Mouse (Mus musculus): ENCODE data around the gene Mgat4e. TPM values are rescaled to one million over a fixed set of nuclear protein-coding genes. Genes with fewer than 3 reads are reported as not detected.
"Not testable (repeated sequence)": the region's sequence is repeated elsewhere in the genome, so short reads cannot be mapped to it uniquely, and the experiment has no call there.

Mgat4e gene
- polyA plus RNA-seq, 1 experiment from 2014 or later = not detected

GRCm38 (mm10) chr1:134520001-134520721 lies 29.3 kb downstream of the Mgat4e start:
- Histone ChIP-seq H3K4me3 (replicated peaks) (no peak overlapping the region), H3K36me3 (no peaks in the 10 kb centered on the region), H3K9ac (no peak overlapping the region), H3K9me3 (no peaks in the 10 kb centered on the region), H3K4me2 (replicated peaks) (no peak overlapping the region), H3K4me1 (replicated peaks) (0 out of 2 replicates have a peak, but pooled peaks cover 5% of the 10 kb centered on the region), H3K27ac (no peak overlapping the region), H3K27me3 (replicated peaks) (no peaks in the 10 kb centered on the region)
- WGBS = 70% methylated on average over 8 of the region's 8 CpGs
- ATAC-seq = no peak

GRCm38 (mm10) chr1:134519201-134519600 lies 30.3 kb downstream of the Mgat4e start:
- not testable (repeated sequence) for H3K4me1 ChIP-seq (replicated peaks); H3K9ac ChIP-seq; H3K4me2 ChIP-seq (replicated peaks); H3K9me3 ChIP-seq; H3K27me3 ChIP-seq (replicated peaks); H3K4me3 ChIP-seq (replicated peaks); ATAC-seq; H3K27ac ChIP-seq; H3K36me3 ChIP-seq
- WGBS = 93% methylated on average over 5 of the region's 5 CpGs

GRCm38 (mm10) chr1:134518677-134519076 lies 30.8 kb downstream of the Mgat4e start:
- WGBS = 8% methylated on average over 7 of the region's 7 CpGs
- Histone ChIP-seq H3K36me3 (no peaks in the 10 kb centered on the region), H3K4me1 (replicated peaks) (0 out of 2 replicates have a peak, but pooled peaks cover 6% of the 10 kb centered on the region), H3K9ac (no peak overlapping the region), H3K27me3 (replicated peaks) (no peaks in the 10 kb centered on the region), H3K4me2 (replicated peaks) (no peak overlapping the region), H3K4me3 (replicated peaks) (no peak overlapping the region), H3K27ac (no peak overlapping the region), H3K9me3 (no peaks in the 10 kb centered on the region)
- ATAC-seq = peak; percentile 76

GRCm38 (mm10) chr1:134517841-134518240 lies 31.6 kb downstream of the Mgat4e start:
- not testable (repeated sequence) for H3K27me3 ChIP-seq (replicated peaks); H3K4me3 ChIP-seq (replicated peaks); ATAC-seq; H3K4me2 ChIP-seq (replicated peaks); H3K9ac ChIP-seq; H3K36me3 ChIP-seq; H3K27ac ChIP-seq; H3K9me3 ChIP-seq
- H3K4me1 ChIP-seq (replicated peaks) = peaks cover 12% of the 10 kb centered on the region; the same call in 1 of the 2 replicates
- WGBS = 95% methylated on average over 14 of the region's 14 CpGs

- ATAC-seq = 0 out of 2 replicates have a peak, but pooled peaks have one; percentile 14
- H3K4me2 ChIP-seq (replicated peaks) = 0 out of 2 replicates have a peak overlapping the region, but pooled peaks have one; percentile 0
- peaks cover 12% of the 10 kb centered on the region; the same call in 1 of the 2 replicates for H3K4me1 ChIP-seq (replicated peaks)
- no peaks in the 10 kb centered on the region for H3K27me3 ChIP-seq (replicated peaks)
- no peak overlapping the region for H3K4me3 ChIP-seq (replicated peaks)
- WGBS = 22% methylated on average over 4 of the region's 4 CpGs
- no peak overlapping the region for H3K9ac ChIP-seq
- no peaks in the 10 kb centered on the region for H3K36me3 ChIP-seq
- peak overlapping the region; percentile 23; the same call in 1 of the 2 replicates for H3K27ac ChIP-seq
- H3K9me3 ChIP-seq = no peaks in the 10 kb centered on the region
Measured at GRCm38 (mm10) chr1:134516491-134517198, 32.8 kb downstream of the Mgat4e start.

GRCm38 (mm10) chr1:134515891-134516290 lies 33.6 kb downstream of the Mgat4e start:
- Histone ChIP-seq H3K9ac (no peak overlapping the region), H3K36me3 (no peaks in the 10 kb centered on the region), H3K27ac (peak overlapping the region; percentile 23; the same call in 1 of the 2 replicates), H3K9me3 (no peaks in the 10 kb centered on the region), H3K4me1 (replicated peaks) (peaks cover 12% of the 10 kb centered on the region; the same call in 1 of the 2 replicates), H3K4me3 (replicated peaks) (no peak overlapping the region), H3K4me2 (replicated peaks) (no peak overlapping the region), H3K27me3 (replicated peaks) (no peaks in the 10 kb centered on the region)
- no peak for ATAC-seq
- 82% methylated on average over 2 of the region's 2 CpGs for WGBS

GRCm38 (mm10) chr1:134513876-134514590 lies 35.4 kb downstream of the Mgat4e start:
- H3K36me3 ChIP-seq = no peaks in the 10 kb centered on the region
- ATAC-seq = no peak
- H3K27me3 ChIP-seq (replicated peaks) = no peaks in the 10 kb centered on the region
- peaks cover 12% of the 10 kb centered on the region; the same call in 1 of the 2 replicates for H3K4me1 ChIP-seq (replicated peaks)
- H3K27ac ChIP-seq = no peak overlapping the region
- WGBS = 45% methylated on average over 16 of the region's 16 CpGs
- 0 out of 2 replicates have a peak overlapping the region, but pooled peaks have one; percentile 56 for H3K9ac ChIP-seq
- no peaks in the 10 kb centered on the region for H3K9me3 ChIP-seq
- peak overlapping the region; percentile 92 for H3K4me2 ChIP-seq (replicated peaks)
- peak overlapping the region; percentile 43 for H3K4me3 ChIP-seq (replicated peaks)

GRCm38 (mm10) chr1:134513312-134513860 lies 36.1 kb downstream of the Mgat4e start:
- H3K27me3 ChIP-seq (replicated peaks) = no peaks in the 10 kb centered on the region
- H3K27ac ChIP-seq = no peak overlapping the region
- 2% methylated on average over 38 of the region's 38 CpGs for WGBS
- no peaks in the 10 kb centered on the region for H3K9me3 ChIP-seq
- H3K4me1 ChIP-seq (replicated peaks) = peaks cover 12% of the 10 kb centered on the region; the same call in 1 of the 2 replicates
- H3K4me3 ChIP-seq (replicated peaks) = peak overlapping the region; percentile 43
- peak overlapping the region; percentile 92 for H3K4me2 ChIP-seq (replicated peaks)
- H3K9ac ChIP-seq = peak overlapping the region; percentile 56
- ATAC-seq = peak; percentile 84
- H3K36me3 ChIP-seq = 0 out of 2 replicates have a peak, but pooled peaks cover 1% of the 10 kb centered on the region

GRCm38 (mm10) chr1:134512584-134512983 lies 36.9 kb downstream of the Mgat4e start:
- 0 out of 2 replicates have a peak, but pooled peaks cover 5% of the 10 kb centered on the region for H3K36me3 ChIP-seq
- H3K4me1 ChIP-seq (replicated peaks) = peaks cover 12% of the 10 kb centered on the region; the same call in 1 of the 2 replicates
- H3K9me3 ChIP-seq = no peaks in the 10 kb centered on the region
- WGBS = 59% methylated on average over 6 of the region's 6 CpGs
- H3K27ac ChIP-seq = no peak overlapping the region
- no peak overlapping the region for H3K4me3 ChIP-seq (replicated peaks)
- H3K9ac ChIP-seq = no peak overlapping the region
- ATAC-seq = no peak
- peak overlapping the region; percentile 92 for H3K4me2 ChIP-seq (replicated peaks)
- no peaks in the 10 kb centered on the region for H3K27me3 ChIP-seq (replicated peaks)

- 61% methylated on average over 4 of the region's 4 CpGs for whole genome bisulfite sequencing
- no peak for ATAC-seq
- H3K4me3 ChIP-seq (replicated peaks) = no peak overlapping the region
Measured at GRCm38 (mm10) chr1:134512183-134512582, 37.3 kb downstream of the Mgat4e start.

GRCm38 (mm10) chr1:134510018-134510417 lies 39.5 kb downstream of the Mgat4e start:
- WGBS = 56% methylated on average over 7 of the region's 7 CpGs

More at GRCm38 (mm10) chr1:134512183-134512582, 37.3 kb downstream of the Mgat4e start:
- Histone ChIP-seq H3K27me3 (replicated peaks) (no peaks in the 10 kb centered on the region), H3K27ac (no peak overlapping the region), H3K4me1 (replicated peaks) (peaks cover 12% of the 10 kb centered on the region; the same call in 1 of the 2 replicates), H3K36me3 (peaks cover 8% of the 10 kb centered on the region; the same call in 1 of the 2 replicates), H3K9me3 (no peaks in the 10 kb centered on the region), H3K4me2 (replicated peaks) (no peak overlapping the region), H3K9ac (no peak overlapping the region)

More at GRCm38 (mm10) chr1:134510018-134510417, 39.5 kb downstream of the Mgat4e start:
- Histone ChIP-seq H3K27ac (no peak overlapping the region), H3K4me3 (replicated peaks) (no peak overlapping the region), H3K9ac (no peak overlapping the region), H3K4me1 (replicated peaks) (peaks cover 7% of the 10 kb centered on the region; the same call in 1 of the 2 replicates), H3K27me3 (replicated peaks) (no peaks in the 10 kb centered on the region), H3K4me2 (replicated peaks) (no peak overlapping the region), H3K9me3 (no peaks in the 10 kb centered on the region), H3K36me3 (peaks cover 22% of the 10 kb centered on the region)
- no peak for ATAC-seq

Measured in intestine, embryonic 15.5 days (tissue).